Mouse (Mus musculus) activated CD4-positive, CD25-positive, alpha-beta regulatory T cell (primary cell): ENCODE measurements around the gene Pced1b. TPM values are rescaled to one million over a fixed set of nuclear protein-coding genes. Genes with fewer than 3 reads are reported as not detected.

ENCODE experiments used
- polyA plus RNA-seq, 2 experiments: library from polyadenylated mRNA; unstranded; fragments of 100-300 nt; shearing (Covaris generic); gene quantifications; one replicate each; pipeline ENCODE4 v1.2.1; 2017

Gene Pced1b
- polyA plus RNA-seq: 10 to 100 TPM; 38.9 to 43.0 TPM

DNA sequence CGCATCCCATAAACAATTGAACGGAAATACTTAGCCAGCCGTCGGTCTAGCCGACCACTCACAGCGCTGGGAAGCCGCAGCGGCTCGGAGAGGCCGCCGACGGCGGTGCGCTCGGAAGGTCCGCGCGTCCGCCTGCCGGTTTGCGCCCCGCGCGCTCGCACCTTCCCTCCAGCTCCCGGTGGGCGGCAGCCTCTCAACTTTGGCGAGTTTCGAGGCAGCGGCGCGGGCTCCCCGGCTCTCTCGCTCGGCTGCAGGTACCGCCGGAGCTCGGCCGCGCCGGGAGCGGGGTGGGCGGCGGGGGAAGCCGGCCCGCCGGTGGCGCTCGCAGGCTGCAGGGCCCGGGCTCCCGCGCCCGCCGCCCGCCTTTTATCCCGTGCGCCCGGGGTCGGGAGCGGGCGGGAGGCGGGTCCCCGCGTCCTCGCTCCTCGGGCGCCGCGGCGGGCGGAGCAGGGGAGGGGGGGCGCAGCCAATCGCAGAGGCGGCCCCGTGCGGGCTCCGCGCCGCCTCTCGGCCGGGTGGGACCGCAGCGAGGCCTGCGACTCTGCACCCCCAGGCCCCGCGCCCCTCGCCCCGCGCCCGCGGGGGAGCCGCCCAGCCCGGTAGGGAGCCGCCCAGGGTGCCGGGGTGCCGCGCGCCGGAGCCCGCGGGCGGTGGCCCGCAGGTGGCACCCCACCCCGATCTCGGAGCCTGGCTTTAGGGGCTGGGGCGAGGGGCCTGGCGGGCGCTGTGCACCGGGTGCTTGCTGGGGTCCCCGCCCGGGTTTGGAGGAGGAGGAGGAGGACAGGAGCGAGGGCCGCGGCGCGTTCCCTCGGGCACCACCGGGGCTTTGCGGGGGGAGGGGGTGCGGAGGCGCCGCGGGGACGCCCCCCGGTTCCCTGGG, at the start of gene Pced1b, which contains the start of gene Amigo2:
TSS of gene Pced1b (plus strand) at position 197 of the 880 bp plus-strand sequence.
TSS of gene Amigo2 (minus strand) at position 377 of the 880 bp plus-strand sequence.

Other genes with a start within 250 kb of the Pced1b start
- not detected for gene Slc38a4, start 191.2 kb upstream of the Pced1b start, polyA plus RNA-seq
- gene Amigo2, start 180 bp downstream of the Pced1b start, polyA plus RNA-seq: 10 to 100 TPM; 13.8 to 15.9 TPM